Mouse (Mus musculus): ENCODE data around the gene Msh3.

Msh3 gene

DNA sequence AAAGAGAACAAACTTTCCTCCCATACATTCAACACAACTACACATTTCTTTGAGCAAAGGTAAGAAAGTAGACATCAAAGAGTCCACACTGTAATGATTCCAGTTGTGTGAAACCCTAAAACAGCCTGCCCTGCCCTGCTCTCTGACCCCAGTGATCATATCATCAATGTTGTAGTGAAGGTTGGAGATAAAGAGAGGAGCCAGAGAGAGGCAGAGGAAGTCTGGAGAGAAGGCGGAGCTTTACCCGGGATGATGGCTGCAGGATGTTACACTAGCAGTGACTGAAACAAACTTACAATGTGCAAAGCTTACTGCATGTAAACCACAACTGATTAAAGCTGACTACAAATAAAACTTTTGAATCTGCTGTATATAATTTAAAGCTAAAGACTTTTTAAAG is 26.8 kb downstream of the Msh3 start:
- no peak for DNase-seq

DNA sequence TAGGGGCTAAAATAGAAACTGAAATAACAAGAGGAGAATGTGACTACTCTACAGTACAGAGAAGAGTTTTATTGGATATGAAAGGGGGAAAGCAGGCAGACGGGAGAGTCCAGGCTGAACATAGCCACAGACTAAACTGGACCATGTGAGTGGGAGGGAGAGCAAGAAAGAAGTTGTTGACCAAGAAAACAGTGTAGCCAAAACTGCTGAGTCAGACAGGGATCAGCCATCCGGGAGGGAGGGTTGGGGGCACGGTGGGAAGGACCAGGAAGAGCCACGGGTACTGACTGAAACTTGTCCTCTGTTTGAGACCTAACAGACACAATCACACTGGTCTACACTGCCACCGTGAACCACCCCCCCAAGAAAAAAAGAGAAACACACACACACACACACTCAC is 28.8 kb downstream of the Msh3 start:
- no peak for DNase-seq

DNA sequence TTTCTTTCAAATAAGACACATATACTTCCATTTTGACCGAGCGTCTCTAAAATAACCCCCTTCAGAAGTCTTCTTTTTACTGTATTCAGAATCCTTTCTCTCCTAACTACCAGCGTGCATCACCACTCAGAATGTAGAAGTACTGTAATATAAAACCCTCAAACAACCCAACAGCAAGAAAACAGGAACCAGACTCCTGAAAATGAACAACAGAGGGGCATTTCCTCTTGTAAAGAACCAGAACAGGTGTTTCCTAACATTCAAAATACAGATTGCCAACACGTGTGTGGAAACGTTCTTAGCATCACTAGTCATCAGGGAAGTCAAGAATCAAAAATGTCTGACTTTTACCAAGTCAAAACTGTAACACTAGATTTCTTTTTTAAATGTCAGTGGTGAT is 34.0 kb downstream of the Msh3 start:
- no peak for DNase-seq

DNA sequence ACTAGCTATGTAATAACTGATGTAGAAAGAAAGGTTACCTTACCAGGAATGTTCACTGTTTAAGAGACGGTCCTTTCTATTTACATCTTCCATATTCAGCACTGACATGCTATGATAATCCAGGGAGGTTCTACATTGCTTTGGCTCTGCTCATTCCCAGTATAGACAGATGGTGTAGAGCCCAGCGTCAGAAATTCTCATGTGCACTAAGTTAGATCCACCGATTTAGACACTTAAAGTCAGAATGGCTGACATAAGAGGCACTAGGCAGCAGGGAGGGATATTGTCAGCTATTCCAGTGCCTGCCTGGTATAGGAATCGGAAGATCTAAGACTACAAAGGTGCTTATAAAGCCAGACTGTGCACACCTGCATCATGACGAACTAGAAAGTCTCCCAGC is 40.2 kb downstream of the Msh3 start:
- no peak for DNase-seq

DNA sequence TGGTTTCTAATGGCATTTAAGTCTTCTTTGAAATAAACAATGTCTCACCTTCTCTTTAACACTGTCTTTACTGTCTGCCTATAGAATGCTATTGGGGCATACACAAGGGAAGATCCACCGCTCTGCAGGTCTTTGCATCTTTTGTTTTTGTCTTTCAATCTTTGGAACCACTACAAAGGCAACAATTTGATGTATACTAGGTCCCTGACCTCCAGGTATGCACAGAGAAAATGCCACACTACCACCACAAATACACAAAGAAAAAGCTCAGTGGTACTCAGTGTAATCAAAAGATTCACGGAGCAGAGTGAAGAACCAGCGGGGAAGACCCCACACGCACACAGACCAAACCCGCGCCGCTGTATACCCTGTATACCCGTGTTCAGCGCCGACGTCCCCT is 49.1 kb downstream of the Msh3 start, which contains the start of gene Gm20379:
Gm20379 (plus strand) TSS at position 301 of the 400 bp plus-strand sequence.
- no peak for DNase-seq

DNA sequence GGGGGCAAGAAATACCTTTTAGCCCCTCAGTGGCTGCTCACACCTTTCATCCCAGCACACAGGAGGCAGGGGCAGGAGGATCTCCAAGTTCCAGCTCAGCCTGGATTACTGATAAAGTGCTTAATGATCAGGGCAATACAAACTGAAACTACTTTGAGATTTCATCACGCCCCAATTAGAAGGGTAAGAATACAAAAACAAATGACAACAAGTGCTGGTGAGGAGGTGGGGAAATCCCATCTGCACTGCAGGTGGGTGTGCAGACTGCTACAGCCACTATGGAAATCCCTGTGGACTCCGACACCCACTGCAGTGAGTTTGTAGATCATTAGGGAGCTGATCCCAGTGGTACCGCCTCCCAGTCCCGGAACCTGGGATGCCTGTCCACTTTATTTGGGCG is 50.5 kb downstream of the Msh3 start:
- DNase-seq = no peak

DNA sequence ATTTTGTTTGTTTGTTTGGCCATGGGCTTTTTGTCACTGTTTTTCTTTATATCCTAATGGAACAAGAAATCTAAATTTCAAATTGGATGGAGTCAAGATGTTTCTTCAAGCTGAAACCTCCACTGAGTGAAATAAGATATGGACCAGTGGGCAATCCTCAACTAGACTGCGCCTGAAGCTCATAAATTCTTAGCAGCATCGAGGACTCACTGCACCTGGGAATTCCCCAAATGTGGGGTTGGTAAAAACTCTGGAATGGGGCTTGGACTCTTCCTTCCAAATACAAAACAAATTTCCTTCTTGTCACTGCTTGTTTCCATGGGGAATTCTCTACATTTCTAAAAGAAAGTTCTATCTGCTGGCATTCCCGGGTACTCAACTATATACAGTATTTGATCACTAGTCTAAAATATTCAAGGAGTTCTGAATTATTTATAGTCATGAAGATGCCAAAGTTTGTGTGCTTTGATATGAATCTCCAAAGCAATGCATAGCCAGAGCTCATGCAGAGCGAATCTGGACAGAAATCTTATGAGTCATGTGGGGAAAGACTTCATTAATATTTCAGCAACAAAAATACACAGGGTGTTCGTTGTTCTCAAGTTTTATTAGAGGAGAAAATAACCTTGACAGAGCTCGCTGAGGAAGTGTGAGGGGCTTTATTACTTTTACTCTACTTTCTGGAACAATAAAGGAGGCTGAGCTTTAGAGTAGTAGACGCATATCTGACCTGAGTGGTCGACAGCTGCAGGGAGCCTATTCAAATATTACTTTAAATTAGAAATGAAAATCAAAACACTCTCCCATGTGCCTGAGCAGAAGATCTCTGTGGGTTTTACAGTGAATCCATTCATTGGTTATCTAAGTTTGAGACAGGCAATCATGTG is 51.5 kb downstream of the Msh3 start:
- DNase-seq = no peak

DNA sequence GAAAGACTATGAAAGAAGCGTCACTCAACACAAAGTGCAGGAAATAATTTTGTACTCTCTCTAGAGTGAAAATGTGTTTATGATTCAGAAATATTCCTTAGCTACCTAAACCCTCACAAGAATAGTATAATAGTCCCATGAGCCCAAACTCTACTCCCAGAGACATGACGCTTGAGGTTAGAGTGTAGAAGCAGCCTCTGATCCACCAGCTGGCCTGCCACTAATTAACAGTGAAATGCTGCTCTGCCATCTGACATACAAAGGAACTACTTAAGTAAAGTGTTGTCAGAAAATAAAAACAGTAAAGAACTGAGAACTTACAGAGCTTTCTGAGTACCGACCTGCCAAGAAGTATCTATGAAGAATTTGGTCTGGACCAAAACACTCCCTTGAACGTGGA is 52.3 kb downstream of the Msh3 start:
- no peak for DNase-seq

DNA sequence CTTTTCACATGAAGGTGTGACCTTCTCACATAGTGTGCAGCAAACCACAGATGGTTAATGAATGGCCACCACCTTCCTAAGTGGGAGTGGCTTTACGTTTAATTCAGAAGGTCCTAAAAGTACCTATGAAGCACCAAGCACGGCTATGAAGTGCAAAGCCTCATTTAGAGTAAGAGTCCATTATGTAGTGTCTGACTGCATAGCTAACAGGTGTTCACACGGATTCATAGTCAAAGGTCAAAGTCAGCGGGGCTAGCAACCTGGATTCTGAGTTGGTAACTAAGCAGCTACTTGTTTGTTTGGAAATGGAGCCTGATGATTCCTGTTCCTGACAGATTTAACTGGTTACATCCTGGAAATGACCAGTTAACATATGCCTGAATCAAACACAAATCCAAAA is 53.0 kb downstream of the Msh3 start:
- DNase-seq = no peak

DNA sequence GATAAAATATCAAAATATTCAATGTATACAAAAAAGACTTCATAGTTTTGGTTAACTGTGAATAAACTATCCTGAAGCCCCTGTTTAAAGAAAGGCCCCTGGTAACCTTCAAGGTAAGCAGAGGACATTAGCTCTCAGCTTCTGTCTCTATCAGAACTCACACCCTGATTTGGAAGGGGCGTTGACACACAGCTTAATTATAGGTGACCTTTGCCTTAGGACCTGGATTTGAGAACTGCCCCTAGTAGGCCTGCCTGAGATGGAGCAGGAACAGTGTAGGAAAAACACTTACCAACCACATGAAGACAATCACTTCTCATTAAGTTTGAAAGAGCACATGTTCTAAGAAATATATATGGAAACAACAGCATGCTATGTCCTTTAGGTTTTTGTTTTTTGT is 55.3 kb downstream of the Msh3 start:
- DNase-seq = no peak

DNA sequence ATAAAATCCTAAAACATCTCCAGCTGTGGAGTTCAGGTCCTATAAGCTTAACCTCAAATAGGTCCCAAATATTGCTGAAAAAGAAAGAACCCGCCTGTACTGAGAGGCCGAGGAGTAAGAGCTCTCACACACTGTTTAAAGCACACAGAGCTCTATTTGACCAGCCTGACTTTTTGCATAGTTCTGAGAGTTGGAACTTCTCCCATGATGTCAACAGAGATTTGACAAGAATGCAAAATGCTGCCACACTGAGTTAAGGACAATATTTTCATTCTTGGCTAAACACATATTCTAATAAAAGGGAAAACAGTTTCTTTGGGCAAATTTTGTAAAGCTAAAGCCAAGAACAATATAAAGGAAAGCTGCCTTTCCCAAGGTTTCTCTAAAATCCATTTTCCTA is 57.8 kb downstream of the Msh3 start:
- no peak for DNase-seq

DNA sequence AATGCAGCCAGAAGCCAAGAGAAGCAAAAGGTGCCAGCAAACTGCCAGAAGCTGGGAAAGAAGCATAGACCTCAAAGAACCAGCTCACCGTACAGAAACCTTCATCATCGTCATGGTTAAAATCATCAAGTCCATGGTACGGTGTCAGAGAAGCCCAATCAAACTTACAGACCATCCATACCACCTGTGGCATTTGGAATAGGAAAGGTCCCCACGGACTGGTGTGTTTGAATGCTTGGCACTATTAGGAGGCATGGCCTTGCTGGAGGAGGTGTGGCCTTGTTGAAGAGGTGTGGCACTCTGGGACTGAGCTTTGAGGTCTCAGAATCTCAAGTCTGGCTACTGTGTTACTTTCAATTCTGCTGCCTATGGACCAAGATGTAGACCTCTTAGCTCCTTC is 58.3 kb downstream of the Msh3 start:
- DNase-seq = no peak

DNA sequence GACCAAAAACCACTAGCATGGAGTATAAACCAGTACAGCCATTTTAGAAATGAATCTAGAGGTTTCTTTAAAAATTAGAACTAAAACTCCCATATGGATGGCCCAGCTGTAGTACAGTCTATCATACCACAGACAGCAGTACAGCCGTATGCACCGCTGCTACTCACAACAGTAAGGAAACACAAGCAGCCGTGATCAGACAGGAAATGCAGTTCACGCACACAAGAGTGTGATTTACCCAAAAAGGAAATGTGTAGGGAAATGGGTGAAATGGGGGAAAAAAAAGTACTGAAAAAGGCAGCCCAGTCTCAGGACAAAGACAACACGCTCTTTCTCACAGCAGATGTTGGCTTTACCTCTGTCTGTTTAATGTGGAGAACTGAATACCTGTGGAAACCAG is 60.9 kb downstream of the Msh3 start:
- DNase-seq = no peak

DNA sequence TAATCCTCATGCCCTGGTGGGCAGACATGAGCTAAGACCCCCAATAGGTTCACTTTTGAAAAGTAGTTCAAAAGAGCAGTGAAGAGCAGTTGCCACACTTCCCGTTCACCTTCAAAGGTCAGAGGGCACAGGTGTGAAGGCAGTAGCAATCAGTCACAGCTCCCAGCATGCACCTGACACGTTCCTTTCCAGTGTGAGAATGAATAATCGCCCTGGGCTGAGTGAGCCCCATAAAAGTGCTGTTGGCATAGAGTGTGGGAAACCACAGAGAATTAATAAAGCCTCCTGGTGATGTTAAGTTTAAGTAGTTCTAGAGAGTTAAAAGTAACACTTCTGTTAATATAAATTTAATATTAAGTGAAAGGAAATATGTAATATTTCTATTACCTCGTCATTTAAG is 63.2 kb downstream of the Msh3 start:
- DNase-seq = peak; percentile 19 to 43

DNA sequence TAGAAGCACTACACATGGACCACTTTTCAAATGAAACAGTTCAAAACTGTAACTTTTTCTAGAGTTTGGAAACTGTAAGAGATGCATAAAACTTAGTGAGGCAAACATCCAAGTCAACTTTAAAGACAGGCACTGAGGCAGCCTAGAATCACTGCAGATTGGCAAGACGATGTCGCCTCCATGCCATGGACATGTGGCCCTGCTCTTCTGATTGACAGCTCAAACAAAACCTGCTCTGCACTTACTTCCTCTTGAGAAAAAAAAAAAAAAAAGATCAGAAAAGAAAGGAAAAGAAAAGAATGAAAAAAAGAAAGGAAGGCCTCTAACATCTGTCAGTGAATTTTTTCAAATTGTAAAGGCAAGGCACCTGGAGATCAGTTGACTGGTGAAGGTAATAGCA is 77.8 kb downstream of the Msh3 start:
- DNase-seq = no peak

DNA sequence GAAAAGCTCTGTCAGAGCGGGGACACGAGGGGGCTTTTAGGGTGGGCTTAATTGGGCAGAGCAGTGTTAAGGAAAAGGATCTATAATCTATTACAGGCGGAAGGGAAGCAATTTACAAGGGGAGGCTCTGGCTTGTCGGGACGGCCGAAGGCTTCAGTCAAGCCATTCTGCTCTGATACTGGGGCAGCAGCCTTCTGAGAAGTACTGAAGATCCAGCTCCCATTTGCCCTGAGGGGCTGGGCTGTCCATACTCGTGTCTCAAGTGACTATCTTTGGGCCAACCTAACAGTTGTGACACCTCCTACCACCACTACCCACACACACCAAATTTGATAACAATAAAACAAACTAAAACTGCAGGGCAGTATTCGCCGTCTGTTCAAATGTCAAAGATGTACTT is 79.5 kb downstream of the Msh3 start:
- no peak for DNase-seq

DNA sequence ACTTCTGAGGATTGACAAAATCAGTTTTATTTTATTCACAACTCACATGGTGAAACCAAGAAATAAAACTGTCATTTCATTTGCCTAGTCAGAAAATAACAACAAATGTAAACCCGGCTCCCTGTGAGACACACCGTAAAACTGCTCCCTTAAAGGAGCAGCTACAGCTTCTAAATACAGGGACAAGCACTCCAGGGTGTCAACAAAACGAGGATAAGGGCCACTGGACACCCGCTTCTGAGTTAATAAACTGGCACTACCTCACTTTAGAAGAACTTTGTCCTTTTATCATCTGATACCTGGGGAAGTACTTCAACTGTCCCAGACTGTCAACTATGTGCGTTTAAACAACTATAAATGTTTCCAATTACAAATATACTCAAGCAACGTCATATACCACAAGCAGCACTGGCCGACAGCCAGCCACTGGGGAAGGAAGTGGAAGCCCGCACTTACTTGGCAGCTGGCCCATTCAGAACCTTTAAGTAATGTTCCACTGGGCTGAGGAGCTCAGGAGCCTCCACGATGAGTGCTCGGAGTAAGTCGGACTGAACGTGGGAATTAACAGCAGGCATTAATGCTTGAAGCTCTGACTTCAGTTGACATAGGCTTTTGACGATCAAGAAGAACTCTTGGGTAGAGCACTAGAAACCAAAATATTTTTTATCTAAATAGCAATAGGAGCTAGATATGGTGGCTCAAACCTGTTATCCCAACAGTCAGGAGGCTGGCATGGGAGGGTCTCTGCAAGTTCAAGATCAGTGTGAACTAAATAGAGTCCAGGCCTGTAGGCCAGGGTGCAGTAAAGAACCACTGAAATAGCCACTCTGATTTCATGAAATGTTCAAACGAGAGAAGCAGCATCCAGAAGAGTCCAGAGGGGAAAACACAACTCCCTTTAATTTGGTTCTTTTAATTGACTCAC is 80.3 kb downstream of the Msh3 start:
- DNase-seq = peak; percentile 80 to 86

DNA sequence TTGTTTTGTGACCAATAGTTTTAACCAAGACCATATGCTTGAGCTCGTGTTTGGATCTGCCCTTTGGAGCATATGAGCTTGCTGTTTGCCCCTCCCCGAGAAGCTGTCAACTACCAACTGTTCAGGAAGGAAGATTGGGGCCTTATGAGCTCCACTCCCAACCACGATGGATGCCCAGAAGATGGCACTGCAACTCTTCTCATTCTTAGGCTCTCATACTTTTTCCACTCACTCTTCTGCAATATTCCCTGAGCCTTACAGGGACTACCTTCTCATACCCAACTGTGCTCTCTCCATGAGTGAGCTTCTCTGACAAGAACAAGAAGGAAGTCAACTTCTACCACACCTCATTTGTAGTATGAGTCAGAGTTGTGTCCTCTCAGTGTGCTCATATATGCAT is 87.7 kb downstream of the Msh3 start:
- no peak for DNase-seq

DNA sequence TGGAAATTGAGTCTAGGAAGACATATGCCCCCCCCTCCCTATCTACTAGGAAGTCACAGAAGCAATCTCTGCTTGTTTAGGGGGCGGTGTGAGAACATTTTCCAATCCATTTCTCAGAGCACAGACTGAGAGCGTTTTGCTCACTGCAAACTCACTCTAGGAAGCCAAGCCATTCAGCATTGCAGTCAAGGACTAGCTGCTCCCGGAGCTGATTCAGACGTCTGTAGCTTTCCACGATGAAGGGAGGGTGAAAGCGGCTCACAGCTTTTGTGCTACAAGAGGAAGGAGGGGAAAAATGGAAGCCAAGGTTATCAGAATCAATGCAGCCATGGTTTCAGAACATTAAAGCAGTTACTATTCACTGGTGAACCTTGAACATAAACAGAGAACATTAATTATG is 91.2 kb downstream of the Msh3 start:
- no peak for DNase-seq

DNA sequence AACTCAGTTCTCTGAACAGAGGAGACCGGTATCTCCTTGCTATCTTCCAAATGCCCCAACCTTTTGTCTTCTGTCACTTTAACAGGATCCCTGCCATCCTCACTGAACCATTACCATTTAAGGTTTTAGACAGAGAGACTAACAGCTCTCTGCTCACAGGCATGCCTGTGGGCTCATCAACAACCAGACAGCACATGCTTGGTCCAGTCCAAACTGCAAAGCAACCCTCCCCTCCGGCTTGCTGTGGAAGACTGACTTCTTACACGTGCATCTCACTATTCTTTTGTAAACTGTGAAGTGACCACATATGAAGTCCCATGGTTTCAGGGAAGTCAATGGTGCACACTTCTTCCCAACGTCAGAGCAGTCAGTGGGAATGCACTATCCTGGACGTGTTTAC is 93.5 kb downstream of the Msh3 start:
- DNase-seq = no peak

DNA sequence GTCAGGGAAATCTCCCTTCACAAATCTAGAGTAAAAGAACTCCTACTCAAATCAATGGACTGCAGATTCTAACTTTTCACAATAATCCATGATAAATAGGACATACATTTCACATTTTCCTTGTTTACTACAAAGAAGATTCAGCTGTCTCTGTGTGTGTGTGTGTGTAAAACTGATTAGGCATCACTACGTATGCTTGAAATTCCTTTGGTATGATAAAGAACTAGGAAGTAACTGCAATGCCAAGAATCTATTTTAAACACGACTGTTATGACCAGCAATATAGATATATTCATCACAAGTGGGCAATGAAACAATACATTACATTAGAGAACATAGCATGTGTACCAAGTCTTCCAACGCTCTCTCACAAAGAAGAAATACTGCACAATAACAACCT is 99.3 kb downstream of the Msh3 start:
- no peak for DNase-seq

DNA sequence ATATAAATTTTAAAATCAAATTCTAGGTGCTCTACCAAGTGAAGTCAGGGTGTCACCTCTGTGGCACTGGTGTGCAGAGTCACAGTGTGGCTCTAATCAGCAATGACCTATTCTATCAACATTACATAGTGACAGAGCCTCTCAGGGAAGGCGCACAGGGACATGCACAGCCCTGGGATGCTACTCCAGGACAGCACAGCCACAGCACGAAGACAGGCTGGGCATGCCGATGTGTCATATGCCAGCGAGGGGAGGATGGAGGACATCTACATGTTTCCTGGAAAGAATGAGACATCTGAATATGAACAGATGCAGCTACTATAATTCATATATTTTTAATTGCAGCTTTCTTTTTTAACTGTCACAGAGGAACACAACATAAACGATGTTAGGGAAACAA is 101.0 kb downstream of the Msh3 start:
- no peak for DNase-seq

DNA sequence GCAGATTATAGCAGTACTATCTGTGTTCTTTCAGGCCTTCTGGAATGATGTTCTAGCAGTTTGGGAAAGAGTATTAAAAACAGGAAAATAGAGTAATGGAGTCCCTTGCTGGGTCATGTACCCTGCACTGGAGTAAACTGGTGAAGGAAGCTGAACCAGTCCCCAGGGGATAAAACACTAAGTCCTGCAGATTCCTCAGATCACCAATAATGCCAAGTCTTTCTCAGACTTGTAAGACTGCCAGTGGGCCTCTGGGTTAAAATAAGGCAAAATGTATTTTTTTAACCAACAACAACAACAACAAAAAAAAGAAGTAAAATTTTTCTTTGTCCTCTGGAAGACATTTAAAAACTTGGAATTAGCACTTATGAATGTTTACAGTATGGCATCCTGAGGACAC is 102.5 kb downstream of the Msh3 start:
- no peak for DNase-seq

DNA sequence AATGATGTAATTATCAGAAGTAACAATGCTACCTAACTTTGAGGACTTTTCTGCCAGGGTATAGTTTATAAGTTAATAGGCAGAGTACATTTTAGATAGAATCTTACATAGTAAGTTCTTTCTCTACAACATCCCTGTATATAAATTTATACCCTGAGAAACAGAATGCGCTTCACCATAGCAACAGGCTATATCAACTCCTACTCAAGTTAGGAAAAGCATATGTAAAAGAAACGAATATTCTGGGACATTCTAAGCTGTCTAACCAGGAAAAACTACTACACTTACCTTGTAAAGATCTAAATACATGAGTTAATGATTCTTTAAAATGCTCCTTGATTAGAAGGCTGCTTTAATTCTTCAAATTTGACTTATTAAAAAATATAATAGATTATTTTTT is 107.2 kb downstream of the Msh3 start:
- no peak for DNase-seq
